Mouse (Mus musculus) hindbrain, embryonic 16.5 days (tissue): ENCODE results near the gene Ppa2. TPM values are rescaled to one million over a fixed set of nuclear protein-coding genes. Genes with fewer than 3 reads are reported as not detected.

ENCODE experiments used
- ATAC-seq: fragments of 200-750 bp; cut with Nextera tagmentation; 2 replicates; pipeline ENCODE4 v1.8.0; 2017; ENCODE audit warnings: moderate TSS enrichment, moderate library complexity
- H3K27ac ChIP-seq: fragments of 300-500 bp; sonication (generic); 2 replicates; pipeline ENCODE4 v1.5.1; 2014; ENCODE audit warnings: low read depth, mild to moderate bottlenecking, control low read depth, low read length, moderate library complexity
- H3K27me3 ChIP-seq: fragments of 300-500 bp; sonication (generic); replicated peaks from 2 replicates; pipeline ENCODE4 v1.6.1; 2014; ENCODE audit warnings: low read length; ENCODE audit not compliant: control insufficient read depth, insufficient read depth
- H3K36me3 ChIP-seq: fragments of 300-500 bp; sonication (generic); 2 replicates; pipeline ENCODE4 v1.6.1; 2014; ENCODE audit warnings: mild to moderate bottlenecking, low read length, moderate library complexity, mixed read lengths; ENCODE audit not compliant: control insufficient read depth, insufficient read depth
- H3K4me1 ChIP-seq: fragments of 300-500 bp; sonication (generic); 2 replicates; pipeline ENCODE4 v1.6.1; 2014; ENCODE audit warnings: low read depth, low read length; ENCODE audit not compliant: control insufficient read depth, insufficient read depth
- H3K4me2 ChIP-seq: fragments of 300-500 bp; sonication (generic); 2 replicates; pipeline ENCODE4 v1.6.1; 2014; ENCODE audit warnings: mild to moderate bottlenecking, low read length, control low read depth, moderate library complexity
- H3K4me3 ChIP-seq: fragments of 300-500 bp; sonication (generic); 2 replicates; pipeline ENCODE4 v1.5.1; 2014; ENCODE audit warnings: mild to moderate bottlenecking, low read length, control low read depth, moderate library complexity
- H3K9ac ChIP-seq: fragments of 300-500 bp; sonication (generic); 2 replicates; pipeline ENCODE4 v1.6.1; 2014; ENCODE audit warnings: low read depth, mild to moderate bottlenecking, control low read depth, low read length, moderate library complexity
- H3K9me3 ChIP-seq: fragments of 300-500 bp; sonication (generic); 2 replicates; pipeline ENCODE4 v1.6.1; 2014; ENCODE audit warnings: mild to moderate bottlenecking, low read length, moderate library complexity; ENCODE audit not compliant: control insufficient read depth
- WGBS: fragments of 180-500 bp; shearing (Covaris S2); extraction: QIAGEN DNeasy Blood & Tissue Kit; methylation state at CpG from one replicate; pipeline ENCODE4 v1.1.7; 2014; 5-methylcytosine and 5-hydroxymethylcytosine counted together
- polyA plus RNA-seq: library from polyadenylated mRNA; unstranded; fragments of >200 nt; fragmentation: Nextera tagmentation; extraction: Ambion mirVana; gene quantifications from 2 replicates; pipeline ENCODE4 v1.2.1, GENCODE M21; 2015

Ppa2 gene
- polyA plus RNA-seq, 1 experiment from 2014 or later, result 89.2 TPM

DNA sequence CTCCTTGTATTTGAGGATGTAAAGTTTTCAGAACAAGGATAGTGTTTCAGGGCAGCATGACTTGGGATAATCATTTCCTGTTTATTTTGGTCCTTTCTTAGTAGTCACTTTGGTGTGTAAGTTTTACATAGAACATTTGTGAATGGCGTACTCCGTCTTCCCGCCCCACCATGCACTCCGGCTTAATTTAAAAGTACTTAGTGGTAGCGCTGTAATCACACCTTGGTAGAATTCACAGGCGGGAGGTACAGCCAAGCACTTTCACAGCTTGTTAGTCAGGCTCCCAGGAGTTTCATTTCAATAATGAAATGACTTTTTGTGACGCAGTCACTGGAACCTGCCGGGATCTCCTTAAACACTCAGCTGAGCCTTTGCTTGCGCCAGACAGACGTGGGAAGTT lies 12.0 kb downstream of the Ppa2 start:
- no peak overlapping the region for H3K9ac ChIP-seq
- ATAC-seq, result peak; percentile 56; the same call in 1 of the 2 replicates
- whole genome bisulfite sequencing, result 86% methylated on average over 10 of the region's 10 CpGs

GRCm38 (mm10) chr3:133322552-133322951 lies 12.6 kb downstream of the Ppa2 start:
- Histone ChIP-seq H3K36me3 (no peaks in the 10 kb centered on the region), H3K27ac (no peak overlapping the region), H3K9ac (no peak overlapping the region), H3K9me3 (no peaks in the 10 kb centered on the region), H3K4me1 (no peaks in the 10 kb centered on the region), H3K27me3 (no peaks in the 10 kb centered on the region), H3K4me3 (no peak overlapping the region), H3K4me2 (no peak overlapping the region)
- ATAC-seq, result no peak
- 82% methylated on average over 4 of the region's 4 CpGs for WGBS

More for the DNA sequence above, 12.0 kb downstream of the Ppa2 start:
- no peak overlapping the region for H3K4me2 ChIP-seq
- no peak overlapping the region for H3K27ac ChIP-seq
- no peaks in the 10 kb centered on the region for H3K9me3 ChIP-seq
- no peaks in the 10 kb centered on the region for H3K27me3 ChIP-seq
- no peaks in the 10 kb centered on the region for H3K4me1 ChIP-seq
- H3K4me3 ChIP-seq, result no peak overlapping the region
- H3K36me3 ChIP-seq, result no peaks in the 10 kb centered on the region

GRCm38 (mm10) chr3:133325135-133325534 lies 15.2 kb downstream of the Ppa2 start:
- H3K27ac ChIP-seq, result no peak overlapping the region
- H3K36me3 ChIP-seq, result no peaks in the 10 kb centered on the region
- H3K4me2 ChIP-seq, result no peak overlapping the region
- no peaks in the 10 kb centered on the region for H3K9me3 ChIP-seq
- no peak overlapping the region for H3K9ac ChIP-seq
- WGBS, result 19% methylated on average over 5 of the region's 5 CpGs
- no peak for ATAC-seq
- H3K27me3 ChIP-seq, result no peaks in the 10 kb centered on the region
- no peaks in the 10 kb centered on the region for H3K4me1 ChIP-seq
- H3K4me3 ChIP-seq, result no peak overlapping the region

DNA sequence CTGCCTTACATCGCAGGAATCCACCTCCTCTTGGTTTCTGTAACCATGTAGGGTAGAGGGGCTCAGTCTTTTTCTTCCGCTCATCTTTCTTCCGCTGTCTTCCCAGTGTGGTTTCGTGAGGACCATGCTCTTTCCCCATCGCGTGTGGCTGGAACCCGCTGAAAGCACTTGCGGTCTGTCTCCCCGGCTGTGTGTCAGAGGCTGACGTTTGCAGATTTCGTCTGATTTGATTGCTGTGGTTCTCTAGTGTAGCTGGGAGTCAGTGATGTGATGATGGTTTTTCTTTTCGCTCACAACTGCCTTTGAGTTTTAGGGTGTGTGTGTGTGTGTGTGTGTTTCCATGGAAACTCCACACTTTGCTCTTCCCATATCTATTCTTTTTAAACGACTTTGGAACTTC lies 18.6 kb downstream of the Ppa2 start:
- Histone ChIP-seq H3K4me1 (no peaks in the 10 kb centered on the region), H3K27ac (no peak overlapping the region), H3K4me3 (no peak overlapping the region), H3K27me3 (no peaks in the 10 kb centered on the region), H3K36me3 (no peaks in the 10 kb centered on the region), H3K4me2 (no peak overlapping the region), H3K9me3 (no peaks in the 10 kb centered on the region), H3K9ac (no peak overlapping the region)
- no peak for ATAC-seq
- WGBS, result 86% methylated on average over 13 of the region's 13 CpGs

GRCm38 (mm10) chr3:133329406-133329805 lies 19.5 kb downstream of the Ppa2 start:
- Histone ChIP-seq H3K4me3 (no peak overlapping the region), H3K4me1 (no peaks in the 10 kb centered on the region), H3K9ac (no peak overlapping the region), H3K27me3 (no peaks in the 10 kb centered on the region), H3K27ac (no peak overlapping the region), H3K4me2 (no peak overlapping the region), H3K36me3 (no peaks in the 10 kb centered on the region), H3K9me3 (no peaks in the 10 kb centered on the region)
- 87% methylated on average over 2 of the region's 2 CpGs for WGBS
- no peak for ATAC-seq

DNA sequence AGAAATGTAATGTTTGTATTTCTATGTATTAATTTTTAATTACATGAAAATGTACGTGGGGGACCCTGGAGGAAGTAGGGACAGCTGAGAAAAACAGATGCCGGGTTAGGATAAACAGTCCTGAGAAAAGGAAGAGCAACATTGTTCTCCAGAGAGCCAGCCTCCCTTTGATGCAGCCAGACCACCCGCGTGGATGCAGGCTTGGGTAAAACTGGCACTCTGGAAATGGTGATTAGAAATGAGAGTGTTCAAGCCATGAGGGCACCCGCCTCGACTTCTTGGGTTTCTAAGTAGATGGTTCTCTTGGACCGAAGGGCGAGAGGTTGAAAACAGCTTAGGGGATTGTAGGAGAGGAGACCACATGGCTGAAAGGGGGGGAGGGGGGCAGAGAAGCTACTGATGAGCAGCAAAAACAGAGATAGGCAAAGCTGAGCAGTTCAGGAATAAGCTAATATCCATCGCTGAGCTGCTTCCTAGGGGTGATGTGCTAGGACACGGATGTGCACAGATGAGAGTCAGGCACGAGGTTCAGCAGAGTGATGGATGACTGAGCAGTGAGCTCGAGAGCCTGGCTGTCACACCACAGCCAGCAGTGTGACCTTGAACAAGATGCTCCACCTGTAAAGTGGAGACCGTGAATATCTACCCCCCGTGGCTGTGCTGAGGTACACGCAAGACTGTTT lies 21.4 kb downstream of the Ppa2 start:
- Histone ChIP-seq H3K27ac (no peak overlapping the region), H3K9me3 (no peaks in the 10 kb centered on the region), H3K4me1 (no peaks in the 10 kb centered on the region), H3K4me2 (no peak overlapping the region), H3K4me3 (no peak overlapping the region), H3K27me3 (no peaks in the 10 kb centered on the region), H3K36me3 (no peaks in the 10 kb centered on the region), H3K9ac (no peak overlapping the region)
- WGBS, result 59% methylated on average over 15 of the region's 15 CpGs
- ATAC-seq, result no peak

- no peak overlapping the region for H3K4me3 ChIP-seq
- ATAC-seq, result no peak
- WGBS, result 93% methylated on average over 5 of the region's 5 CpGs
These were observed 22.4 kb downstream of the Ppa2 start for GRCm38 (mm10) chr3:133332280-133332679.

DNA sequence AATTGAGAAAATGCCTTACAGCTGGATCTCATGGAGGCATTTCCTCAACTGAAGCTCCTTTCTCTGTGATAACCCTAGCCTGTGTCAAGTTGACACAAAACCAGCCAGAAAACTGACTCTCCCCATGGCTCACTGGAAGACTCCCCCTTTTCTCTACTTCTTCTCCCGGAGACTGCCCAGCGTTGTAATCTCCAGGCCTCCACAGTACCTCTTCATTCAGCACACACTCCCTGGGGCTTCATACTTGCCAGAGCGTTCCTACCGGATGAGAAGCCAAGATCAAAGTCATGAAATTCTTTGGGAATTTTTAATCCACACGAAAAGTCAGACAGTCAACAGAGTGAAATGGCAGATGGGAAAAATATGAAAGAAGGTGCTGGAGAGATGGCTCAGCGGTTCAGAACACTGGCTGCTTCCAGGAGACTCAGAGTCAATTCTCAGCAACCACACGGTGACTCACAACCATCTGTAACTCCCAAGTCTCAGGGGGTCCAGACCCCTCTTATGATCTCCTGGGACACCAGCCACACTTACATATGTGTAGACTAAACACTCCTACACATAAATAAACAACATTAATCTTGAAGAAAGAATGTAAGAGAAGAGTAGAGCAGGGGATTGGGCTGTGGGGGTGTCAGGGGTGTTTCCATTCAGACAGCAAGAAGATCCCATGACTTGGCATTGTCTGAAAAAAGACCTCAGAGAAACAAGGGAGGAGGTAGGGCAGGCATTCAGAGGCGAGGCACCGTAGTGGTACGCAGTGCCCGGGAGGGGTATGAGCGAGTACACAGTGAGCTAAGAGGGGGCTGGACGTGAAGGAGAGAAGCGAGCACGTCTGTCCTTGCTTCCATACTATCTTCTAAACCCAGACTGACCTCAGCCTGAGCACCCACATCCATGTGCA lies 23.6 kb downstream of the Ppa2 start:
- 84% methylated on average over 15 of the region's 15 CpGs for WGBS
- H3K4me3 ChIP-seq, result no peak overlapping the region
- no peak for ATAC-seq
- no peaks in the 10 kb centered on the region for H3K4me1 ChIP-seq
- no peaks in the 10 kb centered on the region for H3K36me3 ChIP-seq
- no peak overlapping the region for H3K9ac ChIP-seq
- H3K27me3 ChIP-seq, result no peaks in the 10 kb centered on the region
- no peaks in the 10 kb centered on the region for H3K9me3 ChIP-seq
- no peak overlapping the region for H3K4me2 ChIP-seq
- no peak overlapping the region for H3K27ac ChIP-seq

More at GRCm38 (mm10) chr3:133332280-133332679, 22.4 kb downstream of the Ppa2 start:
- Histone ChIP-seq H3K9ac (no peak overlapping the region), H3K27me3 (no peaks in the 10 kb centered on the region), H3K27ac (no peak overlapping the region), H3K9me3 (no peaks in the 10 kb centered on the region), H3K4me2 (no peak overlapping the region), H3K36me3 (no peaks in the 10 kb centered on the region), H3K4me1 (no peaks in the 10 kb centered on the region)

DNA sequence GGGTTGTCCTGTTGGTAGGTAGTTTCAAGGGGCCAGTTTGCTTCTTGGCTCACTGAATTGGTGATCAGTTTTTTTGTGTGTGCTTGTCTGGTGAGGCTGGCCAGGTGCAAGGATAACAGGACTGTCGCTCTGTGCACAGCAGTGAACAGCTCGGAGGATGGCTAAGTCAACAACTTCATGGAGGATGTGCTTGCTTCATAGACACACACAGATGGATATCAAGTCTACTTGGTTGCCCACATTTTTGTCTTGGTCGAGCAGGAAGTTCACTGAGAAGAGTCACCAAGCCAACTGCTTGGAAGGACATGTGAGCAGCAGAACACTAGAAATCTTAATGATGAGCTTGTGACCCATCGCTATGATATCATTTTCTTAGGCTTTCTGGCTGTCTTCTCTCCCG lies 24.8 kb downstream of the Ppa2 start:
- H3K4me1 ChIP-seq, result no peaks in the 10 kb centered on the region
- H3K36me3 ChIP-seq, result no peaks in the 10 kb centered on the region
- no peaks in the 10 kb centered on the region for H3K27me3 ChIP-seq
- ATAC-seq, result no peak
- no peaks in the 10 kb centered on the region for H3K9me3 ChIP-seq
- H3K4me2 ChIP-seq, result no peak overlapping the region
- H3K4me3 ChIP-seq, result no peak overlapping the region
- H3K9ac ChIP-seq, result no peak overlapping the region
- H3K27ac ChIP-seq, result no peak overlapping the region
- 97% methylated on average over 5 of the region's 5 CpGs for WGBS
